21 mouse cellular contexts compared by ENCODE assay signal in genomic region chr5:73817180-73817579, GRCm38 (mm10).
DNase-seq lines count a peak whose midpoint lies in the region; ATAC-seq and TF ChIP-seq lines count a peak whose summit lies in the region.
"Had no signal": no experiment of that assay in that cellular context is flagged by ENCODE, and none has a peak within 500 bp of the region (broad histone marks: within the 10 kb centered on the region; RNA-seq: fewer than 3 reads in every experiment).

No protein-coding gene starts in this region.

- no peaks in the 10 kb centered on the region for H3K36me3 ChIP-seq in embryonic facial prominence, embryonic 14.5 days (ENCODE audit: control insufficient read depth, insufficient read depth, low read length)
- H3K36me3 ChIP-seq in embryonic facial prominence, embryonic 10.5 days (replicated peaks) = no peaks in the 10 kb centered on the region
- H3K36me3 ChIP-seq in heart, postnatal 0 days (replicated peaks; ENCODE audit: control insufficient read depth, insufficient read depth, low read length) = no peaks in the 10 kb centered on the region
- H3K36me3 ChIP-seq in forebrain, embryonic 14.5 days (ENCODE audit: control insufficient read depth, insufficient read depth, low read length) = no peaks in the 10 kb centered on the region
- H3K36me3 ChIP-seq: embryonic facial prominence, embryonic 15.5 days; forebrain, embryonic 15.5 days; heart, embryonic 13.5 days; hindbrain, embryonic 12.5 days; limb, embryonic 15.5 days had no signal

- TF ChIP-seq POLR2A in cerebellum, adult 2 months (IDR thresholded peaks at IDR 0.05; ENCODE audit: borderline replicate concordance, insufficient read depth, low read length) = no peak

- intact Hi-C loops in heart, postnatal 14 days (cut with DNase I) = no loop called here

- no peak for ATAC-seq in embryonic facial prominence, embryonic 14.5 days (ENCODE audit: low read depth)
- peak; percentile 67; the same call in 1 of the 2 replicates for ATAC-seq in heart, postnatal 0 days (ENCODE audit: insufficient read depth, low read depth)
- ATAC-seq in forebrain, embryonic 14.5 days = no peak
- ATAC-seq: forebrain, embryonic 15.5 days; inflammation-experienced regulatory T-cells, adult 6 months; midbrain, embryonic 16.5 days had no signal

- peak; percentile 25 for DNase-seq in embryonic facial prominence, embryonic 14.5 days (ENCODE audit: low spot score)
- no peak for DNase-seq in embryonic facial prominence, embryonic 10.5 days (ENCODE audit: low spot score)
- peak; percentile 75 for DNase-seq in heart, postnatal 0 days (ENCODE audit: low spot score)
- DNase-seq in heart, postnatal 14 days = no peak
- peak; percentile 7 for DNase-seq in NIH3T3 (ENCODE audit: low read depth)
- peak; percentile 80 for DNase-seq in skeletal muscle tissue, adult 2 months (ENCODE audit: low read depth, low spot score)
- DNase-seq in cerebellum, adult 2 months = no peak
- no peak for DNase-seq in forebrain, embryonic 14.5 days (ENCODE audit: low spot score)
- DNase-seq: adrenal gland, postnatal 14 days; cerebellum, adult 8-10 months; kidney, adult 8-10 months; kidney, postnatal 4 days; lung, adult 18-20 months; spleen, adult 18-20 months had no signal

- H3K27me3 ChIP-seq in embryonic facial prominence, embryonic 14.5 days (replicated peaks; ENCODE audit: control insufficient read depth, insufficient read depth, low read length) = no peaks in the 10 kb centered on the region
- H3K27me3 ChIP-seq in embryonic facial prominence, embryonic 10.5 days (replicated peaks; ENCODE audit: low read depth, poor library complexity, severe bottlenecking) = no peaks in the 10 kb centered on the region
- no peaks in the 10 kb centered on the region for H3K27me3 ChIP-seq in heart, postnatal 0 days (ENCODE audit: control insufficient read depth, insufficient read depth, low read length)
- H3K27me3 ChIP-seq in cerebellum, adult 2 months (ENCODE audit: control insufficient read depth, insufficient read depth, low read length) = no peaks in the 10 kb centered on the region
- H3K27me3 ChIP-seq in forebrain, embryonic 14.5 days (replicated peaks; ENCODE audit: control insufficient read depth, insufficient read depth, low read length) = no peaks in the 10 kb centered on the region
- H3K27me3 ChIP-seq: embryonic facial prominence, embryonic 15.5 days; forebrain, embryonic 15.5 days; heart, embryonic 13.5 days; hindbrain, embryonic 12.5 days; limb, embryonic 15.5 days had no signal

- TF ChIP-seq CTCF in heart, postnatal 0 days (IDR thresholded peaks at IDR 0.05; ENCODE audit: low read depth) = no peak
- no peak for TF ChIP-seq CTCF in cerebellum, adult 2 months (IDR thresholded peaks at IDR 0.05; ENCODE audit: borderline replicate concordance, insufficient read depth, low read depth, low read length)

- TF ChIP-seq EP300 in heart, postnatal 0 days (IDR thresholded peaks at IDR 0.05; ENCODE audit: low read depth) = no peak

- H3K9ac ChIP-seq in embryonic facial prominence, embryonic 14.5 days (ENCODE audit: low read depth, low read length) = no peak overlapping the region
- H3K9ac ChIP-seq in heart, postnatal 0 days (replicated peaks; ENCODE audit: low read depth, low read length) = no peak overlapping the region
- no peak overlapping the region for H3K9ac ChIP-seq in forebrain, embryonic 14.5 days (ENCODE audit: low read length)
- H3K9ac ChIP-seq: embryonic facial prominence, embryonic 15.5 days; forebrain, embryonic 15.5 days; heart, embryonic 13.5 days; hindbrain, embryonic 12.5 days; limb, embryonic 15.5 days had no signal

- no peak overlapping the region for H3K27ac ChIP-seq in embryonic facial prominence, embryonic 14.5 days (replicated peaks; ENCODE audit: low read depth, low read length)
- H3K27ac ChIP-seq in embryonic facial prominence, embryonic 10.5 days (replicated peaks) = no peak overlapping the region
- no peak overlapping the region for H3K27ac ChIP-seq in heart, postnatal 0 days (ENCODE audit: low read depth)
- no peak overlapping the region for H3K27ac ChIP-seq in cerebellum, adult 2 months (ENCODE audit: insufficient read depth, low read length)
- H3K27ac ChIP-seq in forebrain, embryonic 14.5 days (ENCODE audit: low read depth, low read length) = no peak overlapping the region
- H3K27ac ChIP-seq: embryonic facial prominence, embryonic 15.5 days; forebrain, embryonic 15.5 days; heart, embryonic 13.5 days; hindbrain, embryonic 12.5 days; limb, embryonic 15.5 days had no signal

- H3K4me3 ChIP-seq in embryonic facial prominence, embryonic 14.5 days (ENCODE audit: low read depth, low read length) = no peak overlapping the region
- H3K4me3 ChIP-seq in embryonic facial prominence, embryonic 10.5 days = no peak overlapping the region
- H3K4me3 ChIP-seq in heart, postnatal 0 days (ENCODE audit: low read depth, low read length) = no peak overlapping the region
- H3K4me3 ChIP-seq in cerebellum, adult 2 months (replicated peaks; ENCODE audit: insufficient read depth, low read depth, low read length) = no peak overlapping the region
- no peak overlapping the region for H3K4me3 ChIP-seq in forebrain, embryonic 14.5 days (ENCODE audit: low read depth, low read length)
- H3K4me3 ChIP-seq: embryonic facial prominence, embryonic 15.5 days; forebrain, embryonic 15.5 days; heart, embryonic 13.5 days; hindbrain, embryonic 12.5 days; limb, embryonic 15.5 days had no signal

- 81% methylated on average over 1 of the region's 1 CpGs for WGBS in embryonic facial prominence, embryonic 14.5 days
- 95% methylated on average over 1 of the region's 1 CpGs for WGBS in embryonic facial prominence, embryonic 10.5 days
- WGBS in heart, postnatal 0 days = 69% methylated on average over 1 of the region's 1 CpGs
- WGBS in cerebellum, adult 2 months = 96% methylated on average over 1 of the region's 1 CpGs
- WGBS in forebrain, embryonic 14.5 days = 95% methylated on average over 1 of the region's 1 CpGs

- H3K4me1 ChIP-seq in embryonic facial prominence, embryonic 14.5 days (ENCODE audit: control insufficient read depth, insufficient read depth, low read length) = no peaks in the 10 kb centered on the region
- peaks cover 4% of the 10 kb centered on the region; the same call in 1 of the 2 replicates for H3K4me1 ChIP-seq in embryonic facial prominence, embryonic 10.5 days
- H3K4me1 ChIP-seq in heart, postnatal 0 days (ENCODE audit: control insufficient read depth, insufficient read depth) = no peaks in the 10 kb centered on the region
- no peaks in the 10 kb centered on the region for H3K4me1 ChIP-seq in cerebellum, adult 2 months (ENCODE audit: control insufficient read depth, insufficient read depth, low read length)
- no peaks in the 10 kb centered on the region for H3K4me1 ChIP-seq in forebrain, embryonic 14.5 days (ENCODE audit: control insufficient read depth, insufficient read depth, low read length)
- H3K4me1 ChIP-seq: embryonic facial prominence, embryonic 15.5 days; forebrain, embryonic 15.5 days; limb, embryonic 15.5 days had no signal

- no peak overlapping the region for H3K4me2 ChIP-seq in embryonic facial prominence, embryonic 14.5 days (ENCODE audit: low read depth, low read length)
- H3K4me2 ChIP-seq in heart, postnatal 0 days (ENCODE audit: low read depth, low read length) = no peak overlapping the region
- H3K4me2 ChIP-seq in forebrain, embryonic 14.5 days (ENCODE audit: low read length) = no peak overlapping the region
- H3K4me2 ChIP-seq: embryonic facial prominence, embryonic 15.5 days; forebrain, embryonic 15.5 days; heart, embryonic 13.5 days; hindbrain, embryonic 12.5 days; limb, embryonic 15.5 days had no signal

- H3K9me3 ChIP-seq in embryonic facial prominence, embryonic 14.5 days (ENCODE audit: control insufficient read depth, low read length) = 0 out of 2 replicates have a peak, but pooled peaks cover 5% of the 10 kb centered on the region
- 0 out of 2 replicates have a peak, but pooled peaks cover 3% of the 10 kb centered on the region for H3K9me3 ChIP-seq in embryonic facial prominence, embryonic 10.5 days
- H3K9me3 ChIP-seq in heart, postnatal 0 days (replicated peaks; ENCODE audit: control insufficient read depth, low read length) = peaks cover 6% of the 10 kb centered on the region; the same call in 1 of the 2 replicates
- H3K9me3 ChIP-seq in forebrain, embryonic 14.5 days (replicated peaks; ENCODE audit: control insufficient read depth, low read length) = no peaks in the 10 kb centered on the region
- H3K9me3 ChIP-seq: embryonic facial prominence, embryonic 15.5 days; forebrain, embryonic 15.5 days; limb, embryonic 15.5 days had no signal

Comparison
In these comparisons a context has a peak if more than half of its experiments do, and no peak if none do; other contexts are left out.
1. DNase-seq: peak in embryonic facial prominence, embryonic 14.5 days (single experiment), heart, postnatal 0 days (single experiment), NIH3T3 (single experiment) and skeletal muscle tissue, adult 2 months (single experiment); none in embryonic facial prominence, embryonic 10.5 days (single experiment), heart, postnatal 14 days (0 of 2), cerebellum, adult 2 months (0 of 2) and forebrain, embryonic 14.5 days (single experiment).